Mouse (Mus musculus) kidney, embryonic 16.5 days (tissue): Measurements from ENCODE around the gene Ndufa10. TPM values are rescaled to one million over a fixed set of nuclear protein-coding genes. Genes with fewer than 3 reads are reported as not detected.

Experiments used
- ATAC-seq: fragments of 200-750 bp; cut with Nextera tagmentation; 2 replicates; pipeline ENCODE4 v1.8.0; 2017; ENCODE audit warnings: moderate TSS enrichment; ENCODE audit not compliant: low FRiP score, low TSS enrichment
- H3K27ac ChIP-seq: fragments of 300-500 bp; sonication (generic); 2 replicates; pipeline ENCODE4 v1.5.1; 2014; ENCODE audit warnings: low read length
- H3K27me3 ChIP-seq: fragments of 300-500 bp; sonication (generic); 2 replicates; pipeline ENCODE4 v1.6.1; 2014; ENCODE audit warnings: low read length, control low read depth, mixed read lengths; ENCODE audit not compliant: insufficient read depth
- H3K36me3 ChIP-seq: fragments of 300-500 bp; sonication (generic); 2 replicates; pipeline ENCODE4 v1.6.1; 2014; ENCODE audit warnings: low read length, control low read depth, mixed read lengths; ENCODE audit not compliant: insufficient read depth
- H3K4me1 ChIP-seq: fragments of 300-500 bp; sonication (generic); 2 replicates; pipeline ENCODE4 v1.6.1; 2014; ENCODE audit warnings: low read length, control low read depth, mixed read lengths; ENCODE audit not compliant: insufficient read depth
- H3K4me2 ChIP-seq: fragments of 300-500 bp; sonication (generic); replicated peaks from 2 replicates; pipeline ENCODE4 v1.6.1; 2014; ENCODE audit warnings: low read depth, low read length
- H3K4me3 ChIP-seq: fragments of 300-500 bp; sonication (generic); 2 replicates; pipeline ENCODE4 v1.5.1; 2014; ENCODE audit warnings: mild to moderate bottlenecking, low read length
- H3K9ac ChIP-seq: fragments of 300-500 bp; sonication (generic); replicated peaks from 2 replicates; pipeline ENCODE4 v1.6.1; 2014; ENCODE audit warnings: low read length
- H3K9me3 ChIP-seq: fragments of 300-500 bp; sonication (generic); 2 replicates; pipeline ENCODE4 v1.6.1; 2016; ENCODE audit warnings: low read length, control low read depth
- WGBS: fragments of 180-500 bp; shearing (Covaris S2); extraction: QIAGEN DNeasy Blood & Tissue Kit; methylation state at CpG from one replicate; pipeline ENCODE4 v1.1.7; 2014; 5-methylcytosine and 5-hydroxymethylcytosine counted together
- polyA plus RNA-seq: library from polyadenylated mRNA; unstranded; fragments of >200 nt; fragmentation: Nextera tagmentation; extraction: Ambion mirVana; gene quantifications from 2 replicates; pipeline ENCODE4 v1.2.1, GENCODE M21; 2015

Gene Ndufa10
- polyA plus RNA-seq, 1 experiment from 2014 or later = 378 TPM

GRCm38 (mm10) chr1:92468891-92469290 lies 4.8 kb downstream of the Ndufa10 start:
- WGBS = 78% methylated on average over 4 of the region's 4 CpGs
- no peak overlapping the region for H3K4me3 ChIP-seq
- H3K9ac ChIP-seq = no peak overlapping the region
- H3K4me1 ChIP-seq = peaks cover 9% of the 10 kb centered on the region
- no peaks in the 10 kb centered on the region for H3K9me3 ChIP-seq
- no peak for ATAC-seq
- no peak overlapping the region for H3K4me2 ChIP-seq
- no peak overlapping the region for H3K27ac ChIP-seq
- H3K36me3 ChIP-seq = peaks cover 64% of the 10 kb centered on the region
- no peaks in the 10 kb centered on the region for H3K27me3 ChIP-seq

- Histone ChIP-seq H3K4me3 (no peak overlapping the region), H3K9ac (no peak overlapping the region), H3K27ac (no peak overlapping the region), H3K27me3 (no peaks in the 10 kb centered on the region), H3K9me3 (0 out of 2 replicates have a peak, but pooled peaks cover 3% of the 10 kb centered on the region), H3K36me3 (peaks cover 74% of the 10 kb centered on the region), H3K4me1 (no peaks in the 10 kb centered on the region), H3K4me2 (no peak overlapping the region)
- WGBS = 89% methylated on average over 6 of the region's 6 CpGs
- ATAC-seq = no peak
These were observed 15.2 kb downstream of the Ndufa10 start for GRCm38 (mm10) chr1:92458416-92458815.

GRCm38 (mm10) chr1:92457758-92458157 lies 15.9 kb downstream of the Ndufa10 start:
- Histone ChIP-seq H3K4me1 (no peaks in the 10 kb centered on the region), H3K27me3 (no peaks in the 10 kb centered on the region), H3K9ac (no peak overlapping the region), H3K27ac (no peak overlapping the region), H3K4me2 (no peak overlapping the region), H3K9me3 (0 out of 2 replicates have a peak, but pooled peaks cover 3% of the 10 kb centered on the region), H3K36me3 (peaks cover 74% of the 10 kb centered on the region), H3K4me3 (no peak overlapping the region)
- ATAC-seq = no peak

- no peak overlapping the region for H3K9ac ChIP-seq
- H3K9me3 ChIP-seq = 0 out of 2 replicates have a peak, but pooled peaks cover 3% of the 10 kb centered on the region
- H3K4me1 ChIP-seq = no peaks in the 10 kb centered on the region
- no peak overlapping the region for H3K4me3 ChIP-seq
- H3K27ac ChIP-seq = no peak overlapping the region
- no peak for ATAC-seq
- no peak overlapping the region for H3K4me2 ChIP-seq
- WGBS = 71% methylated on average over 8 of the region's 8 CpGs
- no peaks in the 10 kb centered on the region for H3K27me3 ChIP-seq
- peaks cover 67% of the 10 kb centered on the region for H3K36me3 ChIP-seq
These were observed 19.8 kb downstream of the Ndufa10 start for GRCm38 (mm10) chr1:92453751-92454445.

GRCm38 (mm10) chr1:92448293-92448692 lies 25.4 kb downstream of the Ndufa10 start:
- ATAC-seq = no peak
- peaks cover 53% of the 10 kb centered on the region for H3K36me3 ChIP-seq
- whole genome bisulfite sequencing = 66% methylated on average over 3 of the region's 3 CpGs

GRCm38 (mm10) chr1:92441453-92442063 lies 32.1 kb downstream of the Ndufa10 start:
- 91% methylated on average over 6 of the region's 6 CpGs for WGBS
- Histone ChIP-seq H3K4me3 (no peak overlapping the region), H3K9me3 (no peaks in the 10 kb centered on the region), H3K9ac (no peak overlapping the region), H3K4me1 (no peaks in the 10 kb centered on the region), H3K36me3 (peaks cover 39% of the 10 kb centered on the region), H3K27me3 (no peaks in the 10 kb centered on the region), H3K4me2 (no peak overlapping the region), H3K27ac (no peak overlapping the region)
- no peak for ATAC-seq

More at GRCm38 (mm10) chr1:92448293-92448692, 25.4 kb downstream of the Ndufa10 start:
- Histone ChIP-seq H3K9ac (no peak overlapping the region), H3K9me3 (no peaks in the 10 kb centered on the region), H3K4me2 (no peak overlapping the region), H3K27me3 (no peaks in the 10 kb centered on the region), H3K4me1 (no peaks in the 10 kb centered on the region), H3K27ac (no peak overlapping the region), H3K4me3 (no peak overlapping the region)

- 86% methylated on average over 9 of the region's 9 CpGs for WGBS
- Histone ChIP-seq H3K4me1 (no peaks in the 10 kb centered on the region), H3K27me3 (no peaks in the 10 kb centered on the region), H3K36me3 (peaks cover 36% of the 10 kb centered on the region), H3K4me2 (no peak overlapping the region), H3K9me3 (no peaks in the 10 kb centered on the region), H3K4me3 (no peak overlapping the region), H3K9ac (no peak overlapping the region), H3K27ac (no peak overlapping the region)
- no peak for ATAC-seq
These were observed 33.5 kb downstream of the Ndufa10 start for GRCm38 (mm10) chr1:92440066-92440750.

- H3K9me3 ChIP-seq = no peaks in the 10 kb centered on the region
- no peaks in the 10 kb centered on the region for H3K4me1 ChIP-seq
- WGBS = 46% methylated on average over 9 of the region's 9 CpGs
- H3K9ac ChIP-seq = no peak overlapping the region
- H3K27me3 ChIP-seq = no peaks in the 10 kb centered on the region
- no peak overlapping the region for H3K4me3 ChIP-seq
- H3K36me3 ChIP-seq = peaks cover 24% of the 10 kb centered on the region
- no peak overlapping the region for H3K27ac ChIP-seq
- ATAC-seq = no peak
- no peak overlapping the region for H3K4me2 ChIP-seq
These were observed 35.9 kb downstream of the Ndufa10 start for GRCm38 (mm10) chr1:92437678-92438271.

- H3K27ac ChIP-seq = no peak overlapping the region
- no peak for ATAC-seq
- H3K9me3 ChIP-seq = no peaks in the 10 kb centered on the region
- no peaks in the 10 kb centered on the region for H3K4me1 ChIP-seq
- H3K4me2 ChIP-seq = no peak overlapping the region
- no peaks in the 10 kb centered on the region for H3K27me3 ChIP-seq
- peaks cover 17% of the 10 kb centered on the region for H3K36me3 ChIP-seq
- H3K9ac ChIP-seq = no peak overlapping the region
- no peak overlapping the region for H3K4me3 ChIP-seq
- WGBS = 62% methylated on average over 4 of the region's 4 CpGs
These were observed 36.8 kb downstream of the Ndufa10 start for GRCm38 (mm10) chr1:92436831-92437321.
